Mouse (Mus musculus): ENCODE results near the gene Hils1.

Gene Hils1

DNA sequence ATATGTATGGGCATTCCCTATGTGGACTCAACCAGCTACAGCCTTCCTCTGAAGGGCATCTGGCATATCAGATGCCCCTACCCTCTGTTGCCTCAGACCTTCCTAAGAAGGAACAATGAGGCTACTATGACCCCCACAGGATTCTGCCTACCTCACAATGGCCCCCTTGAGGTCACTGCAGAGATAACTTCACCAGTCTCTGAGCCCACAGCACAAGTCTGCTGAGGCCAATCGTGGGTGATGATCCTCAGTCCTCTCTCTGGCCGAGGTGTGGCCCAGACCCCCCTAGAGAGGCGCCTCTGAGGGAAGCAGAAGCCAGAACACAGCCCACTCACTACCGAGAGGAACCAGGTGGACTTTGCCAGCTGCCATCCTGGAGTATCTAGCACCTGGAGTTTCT lies at the start of gene Hils1:
Gene Hils1, plus strand, starts transcription at position 175 of the 400 bp plus-strand sequence.
- in situ Hi-C loops (cut with MboI; ENCODE audit: low pct_unique_long_range_greater_than_20kb in 1 of 2, low sequenced_read_pairs in 2 of 2, unreplicated experiment in 1 of 2) = no loop called here

DNA sequence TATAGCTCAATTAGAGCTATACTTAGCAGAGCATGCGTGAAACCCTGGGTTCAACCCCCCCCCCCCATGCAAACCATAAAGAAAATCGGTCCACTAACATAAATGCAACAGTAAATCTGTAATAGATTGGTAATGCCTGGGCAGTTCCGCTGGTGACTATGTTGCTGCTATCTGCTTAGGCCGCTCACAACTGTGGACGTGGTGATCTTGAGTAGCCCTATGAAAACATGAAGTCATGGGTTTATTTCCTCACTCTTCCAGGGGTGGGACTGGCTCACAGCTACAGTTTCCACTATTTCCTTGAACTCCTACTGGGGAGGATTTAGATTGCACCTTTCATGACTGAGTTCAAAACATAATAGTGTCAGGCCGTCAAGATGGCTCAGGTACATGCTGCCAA lies 49.7 kb upstream of the Hils1 start:
- in situ Hi-C loops (cut with MboI; ENCODE audit: low pct_unique_long_range_greater_than_20kb in 1 of 2, low sequenced_read_pairs in 2 of 2, unreplicated experiment in 1 of 2) = no loop called here

DNA sequence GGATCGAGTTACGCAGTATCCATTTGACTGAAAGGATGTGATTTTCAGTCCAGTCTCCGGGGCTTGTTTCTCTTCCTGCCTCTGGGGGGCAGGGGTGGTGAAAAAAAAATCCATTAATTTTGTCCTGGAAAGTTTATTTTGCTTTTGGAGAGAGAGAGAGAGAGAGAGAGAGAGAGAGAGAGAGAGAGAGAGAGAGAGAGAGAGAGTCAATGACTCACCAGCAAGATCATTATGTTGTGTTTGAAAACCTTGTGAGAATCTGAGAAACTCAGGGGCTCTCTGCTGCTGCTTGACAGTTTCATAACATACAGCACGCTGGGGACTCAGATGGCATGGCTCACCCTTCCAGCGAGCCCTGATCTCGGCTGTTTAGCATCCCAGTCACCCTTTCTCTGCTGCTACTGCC lies 46.4 kb upstream of the Hils1 start:
- in situ Hi-C loops (cut with MboI; ENCODE audit: low pct_unique_long_range_greater_than_20kb in 1 of 2, low sequenced_read_pairs in 2 of 2, unreplicated experiment in 1 of 2) = no loop called here

DNA sequence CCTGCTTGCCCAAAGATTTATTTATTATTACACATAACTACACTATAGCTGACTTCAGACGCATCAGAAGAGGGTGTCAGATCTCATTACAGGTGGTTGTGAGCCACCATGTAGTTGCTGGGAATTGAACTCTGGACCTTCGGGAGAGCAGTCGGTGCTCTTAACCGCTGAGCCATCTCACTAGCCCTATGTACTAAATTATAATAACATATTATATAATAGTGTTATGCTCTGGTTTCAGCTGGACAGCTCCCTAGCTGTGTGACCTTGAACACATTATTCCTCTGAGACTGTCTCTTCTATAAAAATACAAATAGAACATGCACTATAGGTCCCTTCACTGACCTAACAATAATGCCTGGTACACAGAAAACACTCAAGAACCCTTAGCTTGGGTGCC lies 42.4 kb upstream of the Hils1 start:
- in situ Hi-C loops (cut with MboI; ENCODE audit: low pct_unique_long_range_greater_than_20kb in 1 of 2, low sequenced_read_pairs in 2 of 2, unreplicated experiment in 1 of 2) = no loop called here

DNA sequence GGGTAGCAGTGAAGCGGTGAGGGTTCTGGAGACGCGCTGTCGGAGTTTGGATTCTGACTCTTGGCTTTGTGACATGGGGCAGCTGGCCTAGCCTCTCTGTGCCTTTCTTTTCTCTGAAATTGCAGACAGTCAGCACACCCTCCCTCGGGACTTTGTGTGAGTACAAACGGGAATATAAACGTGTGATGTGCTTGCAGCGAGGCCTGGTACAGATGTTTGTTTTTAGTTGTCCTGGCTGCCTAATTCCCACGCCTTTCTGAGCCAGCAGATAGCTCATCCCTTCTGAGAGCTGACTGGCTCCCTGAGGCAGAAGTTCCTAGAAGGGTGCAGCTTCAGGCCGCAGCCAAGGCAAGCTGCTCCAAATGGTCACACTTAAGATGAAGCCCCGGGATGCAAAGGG lies 41.0 kb upstream of the Hils1 start:
- in situ Hi-C loops (cut with MboI; ENCODE audit: low pct_unique_long_range_greater_than_20kb in 1 of 2, low sequenced_read_pairs in 2 of 2, unreplicated experiment in 1 of 2) = no loop called here

DNA sequence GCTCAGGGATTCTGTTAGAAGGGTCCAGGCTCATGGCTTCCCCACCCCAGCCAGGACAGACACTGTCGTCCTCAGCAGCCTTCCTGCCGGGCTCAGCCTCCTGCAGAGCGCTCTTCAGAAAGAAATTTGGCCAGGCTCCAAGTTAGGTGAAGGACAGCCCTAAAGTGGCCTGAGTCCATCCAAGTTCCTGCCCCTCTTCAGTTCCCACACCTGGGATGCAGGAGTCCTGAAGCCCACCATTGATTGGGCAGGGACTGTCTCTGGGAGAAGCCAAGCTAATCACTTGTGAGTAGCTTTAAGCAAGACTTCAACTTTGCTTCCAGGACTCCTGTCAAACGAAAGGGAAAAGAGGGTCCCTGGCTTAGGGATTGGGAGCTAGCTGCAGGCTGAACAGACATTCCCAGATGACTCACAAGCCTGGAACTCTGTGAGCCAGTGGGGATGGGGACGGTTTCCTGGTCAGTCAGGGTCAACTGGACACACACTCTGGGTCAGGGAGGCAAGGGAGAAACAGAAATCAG lies 39.6 kb upstream of the Hils1 start:
- in situ Hi-C loops (cut with MboI; ENCODE audit: low pct_unique_long_range_greater_than_20kb in 1 of 2, low sequenced_read_pairs in 2 of 2, unreplicated experiment in 1 of 2) = no loop called here

DNA sequence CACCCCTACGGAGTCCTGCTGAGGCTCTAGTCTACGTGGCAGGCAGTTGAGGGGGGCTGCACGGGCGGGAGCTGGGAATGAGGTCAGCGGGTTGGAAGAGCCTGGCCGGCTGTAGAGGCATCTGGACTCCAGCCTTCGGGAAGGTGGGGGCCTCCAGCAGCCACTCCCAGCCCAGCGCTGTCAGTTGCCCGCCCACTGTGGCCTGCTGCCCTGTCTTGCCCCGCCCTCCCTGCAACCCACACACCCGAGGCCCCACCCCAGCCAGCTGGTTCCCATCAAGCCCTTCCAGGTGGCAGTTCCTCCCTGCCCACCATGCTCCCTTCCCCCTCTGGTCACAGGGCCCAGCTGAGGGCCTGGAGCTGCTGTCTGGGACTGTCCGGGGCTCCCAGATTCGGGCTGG lies 38.6 kb upstream of the Hils1 start:
- in situ Hi-C loops (cut with MboI; ENCODE audit: low pct_unique_long_range_greater_than_20kb in 1 of 2, low sequenced_read_pairs in 2 of 2, unreplicated experiment in 1 of 2) = no loop called here

DNA sequence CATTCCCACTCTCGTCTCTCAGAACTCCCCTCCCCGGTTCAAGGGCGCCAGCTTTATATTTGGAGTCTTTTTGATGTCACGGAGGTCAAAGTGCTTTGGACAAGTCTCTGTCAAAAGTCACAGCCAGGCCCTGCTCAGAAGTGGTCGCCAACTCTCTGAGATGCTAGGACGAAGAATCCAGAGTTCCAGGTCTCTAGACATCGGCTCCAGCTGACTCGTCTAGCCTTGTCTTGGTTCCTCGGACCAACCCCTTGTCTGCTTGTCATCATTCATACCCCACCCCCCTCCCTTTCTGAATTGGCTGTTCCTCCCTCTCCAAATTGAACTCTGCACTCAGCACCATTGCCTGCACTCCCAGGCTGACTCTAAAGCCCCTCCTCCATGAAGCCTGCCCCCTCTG lies 37.8 kb upstream of the Hils1 start:
- in situ Hi-C loops (cut with MboI; ENCODE audit: low pct_unique_long_range_greater_than_20kb in 1 of 2, low sequenced_read_pairs in 2 of 2, unreplicated experiment in 1 of 2) = no loop called here

DNA sequence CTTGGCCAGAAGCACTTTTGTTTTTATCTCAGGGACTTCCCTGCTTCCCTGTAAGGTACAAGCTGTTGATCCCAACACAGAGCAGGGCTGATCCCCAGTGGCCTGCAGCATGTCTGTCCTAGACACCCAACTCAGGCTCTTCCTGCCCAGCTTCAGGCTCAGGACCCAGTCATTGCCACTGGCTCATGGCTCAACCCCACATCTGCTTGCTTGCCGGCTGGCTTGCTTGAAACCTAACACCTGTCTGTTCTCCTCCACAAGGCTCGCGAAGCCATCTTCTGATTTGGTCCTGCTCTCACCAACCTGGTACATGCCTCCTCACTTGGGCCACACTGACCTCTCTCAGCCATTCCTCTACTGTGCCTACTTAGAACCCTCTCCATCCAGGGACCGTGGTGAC lies 37.2 kb upstream of the Hils1 start:
- in situ Hi-C loops (cut with MboI; ENCODE audit: low pct_unique_long_range_greater_than_20kb in 1 of 2, low sequenced_read_pairs in 2 of 2, unreplicated experiment in 1 of 2) = loop anchor here in 1 of 2 experiments (10.0 kb wide), 1 partner anchor 195 kb away; no protein-coding TSS in a partner anchor

DNA sequence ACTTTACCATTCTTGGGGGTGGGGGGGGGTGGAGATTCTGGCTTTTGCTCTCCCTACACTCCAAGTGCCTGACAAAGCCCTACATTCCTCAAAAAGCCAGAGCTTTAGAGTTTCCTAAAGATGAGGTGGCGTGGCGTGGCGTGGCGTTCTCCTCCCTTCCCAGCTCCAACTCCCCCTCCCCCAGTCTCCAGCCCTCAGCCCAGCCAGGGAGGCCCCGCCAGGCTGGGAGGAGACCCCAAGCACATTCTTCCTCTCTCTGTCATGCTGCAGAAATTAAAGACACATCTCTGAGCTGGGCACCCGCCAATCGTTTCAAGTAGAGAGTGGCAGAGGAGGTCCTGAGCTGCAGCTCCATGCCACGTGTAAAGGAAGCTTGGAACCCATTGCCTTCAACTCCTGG lies 33.8 kb upstream of the Hils1 start:
- in situ Hi-C loops (cut with MboI; ENCODE audit: low pct_unique_long_range_greater_than_20kb in 1 of 2, low sequenced_read_pairs in 2 of 2, unreplicated experiment in 1 of 2) = loop anchor here in 1 of 2 experiments (10.0 kb wide), 1 partner anchor 199 kb away; no protein-coding TSS in a partner anchor

DNA sequence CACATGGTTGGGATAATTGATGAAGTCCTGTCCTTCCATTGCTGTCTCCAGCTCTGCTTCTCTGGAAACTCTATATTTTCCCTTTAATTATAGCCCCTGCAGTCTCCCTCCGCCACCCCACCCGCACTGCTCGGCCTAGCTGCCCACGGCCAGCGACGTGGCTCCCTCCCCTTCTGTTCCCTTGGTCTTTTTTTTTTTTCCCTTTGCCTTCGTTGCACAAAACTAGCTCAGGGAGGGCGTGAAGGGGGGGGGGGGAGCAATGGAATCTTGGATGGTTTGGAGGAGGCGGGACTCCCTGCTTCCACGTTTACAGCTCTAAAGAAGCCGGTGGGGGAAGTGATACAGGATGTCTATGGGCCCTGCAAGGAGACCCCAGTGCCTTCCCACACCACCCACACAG lies 32.9 kb upstream of the Hils1 start:
- in situ Hi-C loops (cut with MboI; ENCODE audit: low pct_unique_long_range_greater_than_20kb in 1 of 2, low sequenced_read_pairs in 2 of 2, unreplicated experiment in 1 of 2) = loop anchor here in 1 of 2 experiments (10.0 kb wide), 1 partner anchor 200 kb away; no protein-coding TSS in a partner anchor

DNA sequence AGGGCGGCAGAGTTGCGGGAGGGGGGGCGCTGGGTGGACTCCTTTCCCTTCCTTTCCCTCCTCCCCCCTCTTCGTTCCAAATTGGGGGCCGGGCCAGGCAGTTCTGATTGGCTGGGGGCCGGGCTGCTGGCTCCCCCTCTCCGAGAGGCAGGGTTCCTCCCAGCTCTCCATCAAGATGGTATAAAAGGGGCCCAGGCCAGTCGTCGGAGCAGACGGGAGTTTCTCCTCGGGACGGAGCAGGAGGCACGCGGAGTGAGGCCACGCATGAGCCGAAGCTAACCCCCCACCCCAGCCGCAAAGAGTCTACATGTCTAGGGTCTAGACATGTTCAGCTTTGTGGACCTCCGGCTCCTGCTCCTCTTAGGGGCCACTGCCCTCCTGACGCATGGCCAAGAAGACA lies 31.3 kb upstream of the Hils1 start, which contains the start of gene Col1a1:
Gene Col1a1, plus strand, starts transcription at position 180 of the 400 bp plus-strand sequence.
- in situ Hi-C loops (cut with MboI; ENCODE audit: low pct_unique_long_range_greater_than_20kb in 1 of 2, low sequenced_read_pairs in 2 of 2, unreplicated experiment in 1 of 2) = loop anchor here in 1 of 2 experiments (5.0 to 10.0 kb wide), 3 partner anchors 36 to 201 kb away; no protein-coding TSS in a partner anchor

DNA sequence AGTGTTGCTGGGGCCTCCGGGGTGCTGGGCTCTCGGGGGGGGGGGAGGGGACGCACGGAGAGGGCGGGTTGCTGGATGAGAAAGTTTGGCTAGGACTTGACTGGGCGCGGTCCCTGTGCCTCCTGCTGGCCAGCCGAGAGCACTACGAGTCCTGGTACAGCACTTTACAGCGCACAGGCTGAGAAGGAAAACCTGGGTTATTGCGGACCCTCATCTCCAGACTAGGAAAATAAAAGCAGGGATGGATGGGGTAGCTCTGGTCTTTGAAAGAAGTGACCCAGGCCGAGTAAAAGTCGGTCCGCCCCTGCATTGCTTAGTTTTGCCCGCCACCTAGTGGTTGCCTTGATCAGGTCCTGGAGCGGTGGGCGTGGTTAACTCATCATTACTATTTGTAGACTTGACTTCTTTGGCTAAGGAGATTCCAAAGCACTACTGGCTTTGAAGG lies 30.5 kb upstream of the Hils1 start:
- in situ Hi-C loops (cut with MboI; ENCODE audit: low pct_unique_long_range_greater_than_20kb in 1 of 2, low sequenced_read_pairs in 2 of 2, unreplicated experiment in 1 of 2) = loop anchor here in 1 of 2 experiments (5.0 to 10.0 kb wide), 3 partner anchors 35 to 202 kb away; no protein-coding TSS in a partner anchor

DNA sequence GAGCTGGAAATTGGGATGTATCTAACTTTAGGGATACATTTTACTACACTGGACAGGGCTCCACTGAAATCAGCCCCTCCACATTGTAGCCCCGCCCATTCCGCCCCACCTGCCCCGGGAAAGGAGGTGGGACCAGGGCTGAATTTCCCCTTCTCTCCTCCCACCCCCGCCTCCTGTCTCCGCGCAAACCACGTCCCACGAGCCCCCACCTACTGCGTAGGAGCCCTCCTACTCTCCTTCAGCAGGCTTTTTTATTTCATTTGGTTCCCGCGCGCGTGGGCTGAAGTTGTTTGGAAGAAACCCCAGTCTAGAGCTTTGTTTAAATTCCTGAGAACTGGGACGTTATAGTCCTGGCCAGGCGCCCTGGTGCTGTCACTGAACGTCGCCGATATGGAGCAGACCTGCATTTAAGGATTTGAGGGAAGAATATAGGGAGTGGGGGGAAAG lies 30.0 kb upstream of the Hils1 start:
- in situ Hi-C loops (cut with MboI; ENCODE audit: low pct_unique_long_range_greater_than_20kb in 1 of 2, low sequenced_read_pairs in 2 of 2, unreplicated experiment in 1 of 2) = loop anchor here in 1 of 2 experiments (5.0 to 10.0 kb wide), 3 partner anchors 35 to 203 kb away; no protein-coding TSS in a partner anchor

DNA sequence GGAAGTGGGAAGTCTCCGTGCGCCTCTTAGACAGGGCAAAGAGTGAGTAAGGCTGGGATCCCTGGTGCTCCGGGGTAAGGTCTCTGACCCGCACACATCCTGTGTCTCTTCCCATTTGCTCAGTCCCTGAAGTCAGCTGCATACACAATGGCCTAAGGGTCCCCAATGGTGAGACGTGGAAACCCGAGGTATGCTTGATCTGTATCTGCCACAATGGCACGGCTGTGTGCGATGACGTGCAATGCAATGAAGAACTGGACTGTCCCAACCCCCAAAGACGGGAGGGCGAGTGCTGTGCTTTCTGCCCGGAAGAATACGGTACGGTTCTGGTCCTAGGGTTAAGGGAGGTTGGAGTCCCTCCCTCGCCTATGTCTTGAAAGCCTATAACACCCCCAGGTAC lies 29.6 kb upstream of the Hils1 start:
- in situ Hi-C loops (cut with MboI; ENCODE audit: low pct_unique_long_range_greater_than_20kb in 1 of 2, low sequenced_read_pairs in 2 of 2, unreplicated experiment in 1 of 2) = loop anchor here in 1 of 2 experiments (5.0 to 10.0 kb wide), 3 partner anchors 35 to 203 kb away; no protein-coding TSS in a partner anchor

DNA sequence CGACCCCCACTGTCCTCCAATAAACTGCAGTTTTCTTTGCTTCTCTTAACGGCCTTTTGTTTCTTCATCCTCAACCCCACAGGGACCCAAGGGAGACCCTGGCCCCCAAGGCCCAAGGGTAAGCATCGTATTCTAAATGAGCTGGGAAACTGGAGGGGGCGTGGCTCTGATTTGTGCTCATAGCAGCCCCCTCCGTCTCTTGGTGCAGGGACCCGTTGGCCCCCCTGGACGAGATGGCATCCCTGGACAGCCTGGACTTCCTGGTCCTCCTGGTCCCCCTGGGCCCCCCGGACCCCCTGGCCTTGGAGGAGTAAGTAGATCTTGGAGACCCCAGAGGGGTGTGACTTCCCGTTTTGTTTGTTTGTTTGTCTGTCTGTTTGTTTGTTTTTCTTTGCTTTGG lies 29.1 kb upstream of the Hils1 start:
- in situ Hi-C loops (cut with MboI; ENCODE audit: low pct_unique_long_range_greater_than_20kb in 1 of 2, low sequenced_read_pairs in 2 of 2, unreplicated experiment in 1 of 2) = loop anchor here in 1 of 2 experiments (5.0 to 10.0 kb wide), 3 partner anchors 34 to 203 kb away; no protein-coding TSS in a partner anchor

DNA sequence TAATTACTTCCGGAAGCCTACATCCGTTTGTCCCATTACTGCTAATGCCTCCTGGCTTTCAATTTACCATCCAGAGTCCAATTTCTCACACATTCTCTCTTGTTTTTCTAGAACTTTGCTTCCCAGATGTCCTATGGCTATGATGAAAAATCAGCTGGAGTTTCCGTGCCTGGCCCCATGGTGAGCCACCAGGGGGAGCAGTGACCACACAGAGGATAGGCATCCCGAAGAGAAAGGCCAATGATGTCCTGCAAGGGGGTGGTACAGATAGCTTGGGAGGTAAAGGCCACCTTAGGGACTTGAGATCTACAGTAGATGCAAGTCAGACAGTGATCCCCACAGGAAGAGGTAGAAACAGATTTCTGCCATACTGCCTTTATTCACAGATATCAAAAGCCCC lies 28.1 kb upstream of the Hils1 start:
- in situ Hi-C loops (cut with MboI; ENCODE audit: low pct_unique_long_range_greater_than_20kb in 1 of 2, low sequenced_read_pairs in 2 of 2, unreplicated experiment in 1 of 2) = loop anchor here in 1 of 2 experiments (5.0 to 10.0 kb wide), 3 partner anchors 33 to 204 kb away; no protein-coding TSS in a partner anchor

DNA sequence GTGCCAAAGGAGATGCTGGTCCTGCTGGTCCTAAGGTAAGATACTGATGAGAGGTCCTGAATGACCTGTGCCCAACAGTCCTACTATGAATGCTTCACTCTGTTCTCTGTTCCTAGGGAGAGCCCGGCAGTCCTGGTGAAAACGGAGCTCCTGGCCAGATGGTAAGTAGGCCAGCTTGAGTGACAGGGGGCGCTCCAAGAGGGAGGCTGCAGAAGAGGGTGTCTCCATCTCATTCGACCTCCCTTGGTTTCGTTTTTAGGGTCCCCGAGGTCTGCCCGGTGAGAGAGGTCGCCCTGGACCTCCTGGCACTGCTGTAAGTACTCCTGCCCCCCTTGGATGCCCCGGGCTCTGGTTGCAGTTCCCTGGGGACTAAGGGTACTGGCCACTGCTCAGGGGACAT lies 26.3 kb upstream of the Hils1 start:
- in situ Hi-C loops (cut with MboI; ENCODE audit: low pct_unique_long_range_greater_than_20kb in 1 of 2, low sequenced_read_pairs in 2 of 2, unreplicated experiment in 1 of 2) = no loop called here

DNA sequence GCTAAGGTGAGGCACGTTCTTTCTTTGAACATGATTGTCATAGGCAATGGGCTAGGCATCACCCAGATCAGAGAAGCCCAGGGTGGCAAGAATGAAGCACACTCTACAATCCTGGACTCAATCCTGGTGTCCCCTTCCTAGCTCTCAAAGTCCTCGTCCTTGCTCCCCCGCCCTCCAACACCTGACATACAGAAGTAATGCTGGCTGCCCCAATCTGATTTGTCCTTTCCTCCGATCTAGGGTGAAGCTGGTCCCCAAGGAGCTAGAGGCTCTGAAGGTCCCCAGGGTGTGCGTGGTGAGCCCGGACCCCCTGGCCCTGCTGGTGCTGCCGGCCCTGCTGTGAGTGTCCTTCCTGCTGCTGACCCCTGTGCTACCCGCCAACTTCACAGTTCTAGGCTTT lies 25.6 kb upstream of the Hils1 start:
- in situ Hi-C loops (cut with MboI; ENCODE audit: low pct_unique_long_range_greater_than_20kb in 1 of 2, low sequenced_read_pairs in 2 of 2, unreplicated experiment in 1 of 2) = no loop called here

All from mouse embryonic stem cell (cell line).